Mouse (Mus musculus) olfactory bulb, adult 2 months (tissue): ENCODE results near the gene Rxrg. TPM values are rescaled to one million over a fixed set of nuclear protein-coding genes. Genes with fewer than 3 reads are reported as not detected.
A peak's percentile ranks its signal among the peaks of the same experiment; 100 is the strongest.

Source experiments
- H3K27ac ChIP-seq: fragments of 200-500 bp; 2 replicates; pipeline ENCODE4 v1.5.1; 2012; ENCODE audit warnings: low read depth, low read length; ENCODE audit not compliant: insufficient read depth
- H3K4me1 ChIP-seq: fragments of 200-500 bp; 2 replicates; pipeline ENCODE4 v1.6.1; 2012; ENCODE audit warnings: low read length; ENCODE audit not compliant: control insufficient read depth, insufficient read depth
- H3K4me3 ChIP-seq: fragments of 200-500 bp; 2 replicates; pipeline ENCODE4 v1.5.1; 2012; ENCODE audit warnings: mild to moderate bottlenecking, low read depth, low read length, moderate library complexity; ENCODE audit not compliant: insufficient read depth
- CTCF ChIP-seq: fragments of 200-500 bp; IDR thresholded peaks from 2 replicates; pipeline ENCODE4 v1.5.1; 2012; ENCODE audit warnings: low read depth, mild to moderate bottlenecking, low read length, moderate library complexity; ENCODE audit not compliant: insufficient read depth
- POLR2A ChIP-seq: fragments of 200-500 bp; IDR thresholded peaks from 2 replicates; pipeline ENCODE4 v1.6.1; 2012; ENCODE audit warnings: mild to moderate bottlenecking, low read depth, low read length, moderate library complexity; ENCODE audit not compliant: insufficient read depth
- WGBS: fragments of 180-500 bp; shearing (Covaris S2); methylation state at CpG from one replicate; pipeline ENCODE4 v1.1.7; 2018; 5-methylcytosine and 5-hydroxymethylcytosine counted together
- polyA plus RNA-seq: library from polyadenylated mRNA; stranded (reverse); fragments of >200 nt; gene quantifications from 2 replicates; pipeline ENCODE4 v1.2.4, GENCODE M21; 2012; ENCODE audit warnings: low replicate concordance; ENCODE audit not compliant: missing spikeins, insufficient read depth, insufficient read length

The Rxrg gene
- polyA plus RNA-seq, 1 experiment = not detected

GRCm38 (mm10) chr1:167635702-167636101, 37.5 kb downstream of the Rxrg start:
- TF ChIP-seq CTCF (no peak), POLR2A (no peak)
- H3K4me3 ChIP-seq = no peak overlapping the region
- H3K27ac ChIP-seq = no peak overlapping the region
- peaks cover 3% of the 10 kb centered on the region; the same call in 1 of the 2 replicates for H3K4me1 ChIP-seq
- WGBS = 74% methylated on average over 12 of the region's 12 CpGs

- H3K4me3 ChIP-seq = no peak overlapping the region
- WGBS = 7% methylated on average over 3 of the region's 3 CpGs
- TF ChIP-seq CTCF = peak; percentile 52
- no peak for TF ChIP-seq POLR2A
- H3K27ac ChIP-seq = no peak overlapping the region
- H3K4me1 ChIP-seq = peaks cover 3% of the 10 kb centered on the region; the same call in 1 of the 2 replicates
Observed at GRCm38 (mm10) chr1:167636948-167637347, 38.8 kb downstream of the Rxrg start.

- 53% methylated on average over 13 of the region's 13 CpGs for WGBS
- H3K4me1 ChIP-seq = peaks cover 3% of the 10 kb centered on the region; the same call in 1 of the 2 replicates
- H3K4me3 ChIP-seq = no peak overlapping the region
- TF ChIP-seq CTCF = peak; percentile 66; the same call in 1 of the 2 replicates
- no peak for TF ChIP-seq POLR2A
- H3K27ac ChIP-seq = no peak overlapping the region
Observed at GRCm38 (mm10) chr1:167638053-167638452, 39.9 kb downstream of the Rxrg start.

- TF ChIP-seq POLR2A (no peak), CTCF (no peak)
- WGBS = 75% methylated on average over 9 of the region's 9 CpGs
Observed at GRCm38 (mm10) chr1:167638901-167639300, 40.7 kb downstream of the Rxrg start.

GRCm38 (mm10) chr1:167644866-167645537, 46.8 kb downstream of the Rxrg start:
- WGBS = 18% methylated on average over 16 of the region's 16 CpGs
- Histone ChIP-seq H3K4me3 (peak overlapping the region; percentile 15; the same call in 1 of the 2 replicates), H3K4me1 (no peaks in the 10 kb centered on the region), H3K27ac (no peak overlapping the region)
- TF ChIP-seq CTCF (peak; percentile 92), POLR2A (no peak)

More at GRCm38 (mm10) chr1:167638901-167639300, 40.7 kb downstream of the Rxrg start:
- H3K4me3 ChIP-seq = no peak overlapping the region
- H3K4me1 ChIP-seq = peaks cover 3% of the 10 kb centered on the region; the same call in 1 of the 2 replicates
- H3K27ac ChIP-seq = no peak overlapping the region

- 85% methylated on average over 3 of the region's 3 CpGs for WGBS
- Histone ChIP-seq H3K4me3 (no peak overlapping the region), H3K27ac (no peak overlapping the region), H3K4me1 (no peaks in the 10 kb centered on the region)
- TF ChIP-seq POLR2A (no peak), CTCF (no peak)
Observed at GRCm38 (mm10) chr1:167648670-167649069, 50.5 kb downstream of the Rxrg start.

- Histone ChIP-seq H3K4me1 (no peaks in the 10 kb centered on the region), H3K27ac (no peak overlapping the region), H3K4me3 (no peak overlapping the region)
- WGBS = 79% methylated on average over 11 of the region's 11 CpGs
- TF ChIP-seq CTCF (no peak), POLR2A (no peak)
Observed at GRCm38 (mm10) chr1:167649122-167649633, 51.0 kb downstream of the Rxrg start.

GRCm38 (mm10) chr1:167652336-167652735, 54.2 kb downstream of the Rxrg start:
- H3K4me1 ChIP-seq = no peaks in the 10 kb centered on the region
- H3K4me3 ChIP-seq = no peak overlapping the region
- no peak overlapping the region for H3K27ac ChIP-seq
- TF ChIP-seq CTCF (no peak), POLR2A (no peak)
- 83% methylated on average over 2 of the region's 2 CpGs for WGBS

- TF ChIP-seq CTCF (no peak), POLR2A (no peak)
- H3K27ac ChIP-seq = no peak overlapping the region
- H3K4me3 ChIP-seq = no peak overlapping the region
- 92% methylated on average over 3 of the region's 3 CpGs for WGBS
- peaks cover 9% of the 10 kb centered on the region for H3K4me1 ChIP-seq
Observed at GRCm38 (mm10) chr1:167659065-167659464, 60.9 kb downstream of the Rxrg start.
